ENCODE assay signal across 28 mouse cellular contexts in genomic region chr11:29512818-29513535, GRCm38 (mm10). TPM values are rescaled to one million over a fixed set of nuclear protein-coding genes. Genes with fewer than 3 reads are reported as not detected.
DNase-seq lines count a peak whose midpoint lies in the region; ATAC-seq and TF ChIP-seq lines count a peak whose summit lies in the region.
"Had no signal": no experiment of that assay in that cellular context is flagged by ENCODE, and none has a peak within 500 bp of the region (broad histone marks: within the 10 kb centered on the region; RNA-seq: fewer than 3 reads in every experiment).

No protein-coding gene starts in this region.

- no peak overlapping the region for H3K27ac ChIP-seq in hindbrain, postnatal 0 days
- no peak overlapping the region for H3K27ac ChIP-seq in hindbrain, embryonic 16.5 days (ENCODE audit: low read depth, low read length)
- no peak overlapping the region for H3K27ac ChIP-seq in lung, postnatal 0 days (ENCODE audit: low read length)
- no peak overlapping the region for H3K27ac ChIP-seq in ES-E14 (ENCODE audit: insufficient read depth, low read depth, low read length, poor library complexity, severe bottlenecking)
- H3K27ac ChIP-seq: hindbrain, embryonic 13.5 days; kidney, embryonic 15.5 days; limb, embryonic 13.5 days; neural tube, embryonic 13.5 days had no signal

- no peaks in the 10 kb centered on the region for H3K9me3 ChIP-seq in hindbrain, postnatal 0 days (ENCODE audit: low read length)
- H3K9me3 ChIP-seq in hindbrain, embryonic 16.5 days (ENCODE audit: control insufficient read depth, low read length): no peaks in the 10 kb centered on the region
- H3K9me3 ChIP-seq in lung, postnatal 0 days (ENCODE audit: low read length): no peaks in the 10 kb centered on the region
- no peaks in the 10 kb centered on the region for H3K9me3 ChIP-seq in ES-E14 (ENCODE audit: control insufficient read depth, insufficient read depth, low read depth, low read length)
- H3K9me3 ChIP-seq: embryonic facial prominence, embryonic 13.5 days; heart, embryonic 12.5 days; hindbrain, embryonic 13.5 days; kidney, embryonic 15.5 days; limb, embryonic 13.5 days; liver, embryonic 12.5 days; neural tube, embryonic 13.5 days had no signal

- CTCF ChIA-PET in Patski (lab: Charles Lee): interaction anchor here (0.7 kb wide), 1 partner anchor 264 kb away, joined by 3 read pairs; no protein-coding TSS in a partner anchor

- no peak for ATAC-seq in hindbrain, postnatal 0 days
- ATAC-seq in hindbrain, embryonic 16.5 days: no peak
- ATAC-seq in lung, postnatal 0 days: no peak
- no peak for ATAC-seq in Patski
- ATAC-seq: inflammation-experienced regulatory T-cells, adult 6 months; liver, embryonic 12.5 days had no signal

- POLR2A ChIA-PET in Patski (lab: Charles Lee): no interaction called here

- WGBS in hindbrain, postnatal 0 days: 92% methylated on average over 4 of the region's 4 CpGs
- WGBS in hindbrain, embryonic 16.5 days: 90% methylated on average over 4 of the region's 4 CpGs
- WGBS in lung, postnatal 0 days: 90% methylated on average over 4 of the region's 4 CpGs

- no peak for DNase-seq in hindbrain, postnatal 0 days (ENCODE audit: low spot score)
- DNase-seq in lung, postnatal 0 days (ENCODE audit: low spot score): no peak
- DNase-seq in lung, postnatal 10 days: no peak
- DNase-seq in ES-E14 (ENCODE audit: low read depth, low spot score): no peak
- DNase-seq in Patski (ENCODE audit: low read depth, low spot score): no peak
- no peak for DNase-seq in cerebellum, adult 18-20 months
- DNase-seq: adrenal gland, postnatal 10 days; cerebellum, adult 9-11 months; gastrocnemius, postnatal 25 days; heart, adult 11 months; heart, postnatal 4 days; kidney, adult 11 months; kidney, postnatal 4 days; lung, adult 18-20 months; lung, postnatal 14 days; thymus, adult 2 months; thymus, postnatal 36 days had no signal

- H3K4me2 ChIP-seq in hindbrain, postnatal 0 days (ENCODE audit: low read depth, low read length): no peak overlapping the region
- H3K4me2 ChIP-seq in hindbrain, embryonic 16.5 days (ENCODE audit: low read length): no peak overlapping the region
- H3K4me2 ChIP-seq in lung, postnatal 0 days (replicated peaks; ENCODE audit: low read depth, low read length): no peak overlapping the region

- peak; percentile 22; the same call in 1 of the 2 replicates for TF ChIP-seq CTCF in hindbrain, postnatal 0 days (IDR thresholded peaks at IDR 0.05; ENCODE audit: low read depth)
- TF ChIP-seq CTCF in lung, postnatal 0 days (IDR thresholded peaks at IDR 0.05): peak; percentile 11; the same call in 1 of the 2 replicates
- peak; percentile 10 for TF ChIP-seq CTCF in Patski (IDR thresholded peaks at IDR 0.05)

- H3K4me1 ChIP-seq in hindbrain, postnatal 0 days (ENCODE audit: insufficient read depth, low read length): no peaks in the 10 kb centered on the region
- peaks cover 2% of the 10 kb centered on the region; the same call in 1 of the 2 replicates for H3K4me1 ChIP-seq in hindbrain, embryonic 16.5 days (ENCODE audit: control insufficient read depth, insufficient read depth, low read depth, low read length)
- peaks cover 6% of the 10 kb centered on the region; the same call in 1 of the 2 replicates for H3K4me1 ChIP-seq in lung, postnatal 0 days (ENCODE audit: insufficient read depth, low read depth, low read length)
- H3K4me1 ChIP-seq in ES-E14 (ENCODE audit: control insufficient read depth in 2 of 2, insufficient read depth in 2 of 2, low read length in 2 of 2, poor library complexity in 1 of 2): no peaks in the 10 kb centered on the region

- in situ Hi-C loops in ES-E14 (cut with MboI; ENCODE audit: low sequenced_read_pairs in 2 of 2, unreplicated experiment in 2 of 2) (no loop called here), Patski (cut with MboI; ENCODE audit: low pct_unique_long_range_greater_than_20kb) (no loop called here)

- H3K36me3 ChIP-seq in hindbrain, postnatal 0 days (ENCODE audit: insufficient read depth, low read length): peaks cover 10% of the 10 kb centered on the region; the same call in 1 of the 2 replicates
- H3K36me3 ChIP-seq in hindbrain, embryonic 16.5 days (ENCODE audit: control insufficient read depth, insufficient read depth, low read length): peaks cover 3% of the 10 kb centered on the region; the same call in 1 of the 2 replicates
- H3K36me3 ChIP-seq in lung, postnatal 0 days (ENCODE audit: insufficient read depth, low read length): no peaks in the 10 kb centered on the region
- H3K36me3 ChIP-seq in ES-E14 (ENCODE audit: control insufficient read depth, insufficient read depth, low read length, poor library complexity, severe bottlenecking): no peaks in the 10 kb centered on the region; the same call in 1 of the 2 replicates

- H3K4me3 ChIP-seq in hindbrain, postnatal 0 days (ENCODE audit: low read length): no peak overlapping the region
- no peak overlapping the region for H3K4me3 ChIP-seq in hindbrain, embryonic 16.5 days (ENCODE audit: low read length)
- no peak overlapping the region for H3K4me3 ChIP-seq in lung, postnatal 0 days (ENCODE audit: low read depth, low read length)
- H3K4me3 ChIP-seq in ES-E14 (ENCODE audit: insufficient read depth in 1 of 2, low read depth in 1 of 2, low read length in 2 of 2, poor library complexity in 1 of 2, severe bottlenecking in 1 of 2): no peak overlapping the region
- H3K4me3 ChIP-seq: heart, embryonic 12.5 days; hindbrain, embryonic 13.5 days; kidney, embryonic 15.5 days; neural tube, embryonic 13.5 days had no signal

- no peak for TF ChIP-seq EP300 in lung, postnatal 0 days (IDR thresholded peaks at IDR 0.05)

- H3K27me3 ChIP-seq in hindbrain, postnatal 0 days (ENCODE audit: insufficient read depth, low read length): no peaks in the 10 kb centered on the region
- H3K27me3 ChIP-seq in hindbrain, embryonic 16.5 days (replicated peaks; ENCODE audit: control insufficient read depth, insufficient read depth, low read length): no peaks in the 10 kb centered on the region
- H3K27me3 ChIP-seq in lung, postnatal 0 days (replicated peaks; ENCODE audit: insufficient read depth, low read length): no peaks in the 10 kb centered on the region
- no peaks in the 10 kb centered on the region for H3K27me3 ChIP-seq in Patski
- H3K27me3 ChIP-seq: embryonic facial prominence, embryonic 13.5 days; heart, embryonic 12.5 days; hindbrain, embryonic 13.5 days; kidney, embryonic 15.5 days; limb, embryonic 13.5 days; liver, embryonic 12.5 days; neural tube, embryonic 13.5 days had no signal

- H3K9ac ChIP-seq in hindbrain, postnatal 0 days (replicated peaks; ENCODE audit: low read length): no peak overlapping the region
- H3K9ac ChIP-seq in hindbrain, embryonic 16.5 days (ENCODE audit: low read depth, low read length): no peak overlapping the region
- no peak overlapping the region for H3K9ac ChIP-seq in lung, postnatal 0 days (replicated peaks; ENCODE audit: low read depth)
- no peak overlapping the region for H3K9ac ChIP-seq in ES-E14 (ENCODE audit: insufficient read depth, low read depth, low read length, poor library complexity, severe bottlenecking)
- H3K9ac ChIP-seq: embryonic facial prominence, embryonic 13.5 days; heart, embryonic 12.5 days; hindbrain, embryonic 13.5 days; kidney, embryonic 15.5 days; neural tube, embryonic 13.5 days had no signal

TF ChIP-seq in ES-E14, 5 proteins besides CTCF, POLR2A, EP300 and RAD21:
- TF ChIP-seq CHD2 (IDR thresholded peaks at IDR 0.05; ENCODE audit: low read depth, low read length) (no peak), ZNF384 (IDR thresholded peaks at IDR 0.05; ENCODE audit: low read depth, low read length) (peak; percentile 18; the same call in 1 of the 2 replicates)

RNA-seq across cellular contexts. Expression of gene Prorsd1, which starts 1.9 kb away (rescaled TPM):
- total RNA-seq in hindbrain, postnatal 0 days (2014; rRNA removed): 2.0 and 3.8 TPM in 2 replicates
- polyA plus RNA-seq in hindbrain, postnatal 0 days (2015; fragmentation: Nextera tagmentation; extraction: Ambion mirVana): 10.0 and 10.8 TPM in 2 replicates
- 8.4 and 11.0 TPM in 2 replicates for polyA plus RNA-seq in hindbrain, embryonic 16.5 days (2015; fragmentation: Nextera tagmentation; extraction: Ambion mirVana)
- polyA plus RNA-seq in lung, postnatal 0 days (2015; fragmentation: Nextera tagmentation; extraction: Ambion mirVana): 23.4 and 28.2 TPM in 2 replicates
- total RNA-seq in ES-E14 (2012; rRNA removed): 8.2 and 12.4 TPM in 2 replicates
- 10.9 TPM for polyA plus RNA-seq in Patski (2021)

RNA-seq across cellular contexts. Expression of gene Mtif2, which starts 13.2 kb away (rescaled TPM):
- total RNA-seq in hindbrain, postnatal 0 days (2014; rRNA removed): 17.9 and 32.4 TPM in 2 replicates
- polyA plus RNA-seq in hindbrain, postnatal 0 days (2015; fragmentation: Nextera tagmentation; extraction: Ambion mirVana): 36.5 and 37.8 TPM in 2 replicates
- 38.7 and 41.6 TPM in 2 replicates for polyA plus RNA-seq in hindbrain, embryonic 16.5 days (2015; fragmentation: Nextera tagmentation; extraction: Ambion mirVana)
- polyA plus RNA-seq in lung, postnatal 0 days (2015; fragmentation: Nextera tagmentation; extraction: Ambion mirVana): 23.8 and 23.9 TPM in 2 replicates
- total RNA-seq in ES-E14 (2012; rRNA removed): 24.3 and 30.0 TPM in 2 replicates
- polyA plus RNA-seq in Patski (2021): 31.2 TPM

RNA-seq across cellular contexts. Expression of gene Clhc1, which starts 34.8 kb away (rescaled TPM):
- total RNA-seq in hindbrain, postnatal 0 days (2014; rRNA removed): not detected in 2 replicates
- polyA plus RNA-seq in hindbrain, postnatal 0 days (2015; fragmentation: Nextera tagmentation; extraction: Ambion mirVana): 0.16 TPM in 1 of 2 replicates, not detected in the other
- 0.08 and 0.15 TPM in 2 replicates for polyA plus RNA-seq in hindbrain, embryonic 16.5 days (2015; fragmentation: Nextera tagmentation; extraction: Ambion mirVana)
- 0.10 and 0.20 TPM in 2 replicates for polyA plus RNA-seq in lung, postnatal 0 days (2015; fragmentation: Nextera tagmentation; extraction: Ambion mirVana)
- 0.58 and 0.67 TPM in 2 replicates for total RNA-seq in ES-E14 (2012; rRNA removed)
- 0.40 TPM for polyA plus RNA-seq in Patski (2021)
- total RNA-seq: gastrocnemius, postnatal 25 days had no signal
- polyA plus RNA-seq: C2C12; erythroblast, embryonic 14.5 days; kidney, embryonic 15.5 days; thymus, adult 2 months had no signal

RNA-seq across cellular contexts. Expression of gene Rps27a, which starts 34.9 kb away (rescaled TPM):
- total RNA-seq in hindbrain, postnatal 0 days (2014; rRNA removed): 355 and 376 TPM in 2 replicates
- polyA plus RNA-seq in hindbrain, postnatal 0 days (2015; fragmentation: Nextera tagmentation; extraction: Ambion mirVana): 617 and 630 TPM in 2 replicates
- polyA plus RNA-seq in hindbrain, embryonic 16.5 days (2015; fragmentation: Nextera tagmentation; extraction: Ambion mirVana): 463 and 486 TPM in 2 replicates
- 660 and 704 TPM in 2 replicates for polyA plus RNA-seq in lung, postnatal 0 days (2015; fragmentation: Nextera tagmentation; extraction: Ambion mirVana)
- 953 and 1,218 TPM in 2 replicates for total RNA-seq in ES-E14 (2012; rRNA removed)
- 545 TPM for polyA plus RNA-seq in Patski (2021)
